Mouse (Mus musculus) lung, embryonic 16.5 days (tissue): ENCODE results near the gene Cd47. TPM values are rescaled to one million over a fixed set of nuclear protein-coding genes. Genes with fewer than 3 reads are reported as not detected.
A peak's percentile ranks its signal among the peaks of the same experiment; 100 is the strongest.

Experiments
- ATAC-seq: fragments of 200-750 bp; cut with Nextera tagmentation; 2 replicates; pipeline ENCODE4 v1.8.0; 2017; ENCODE audit warnings: low read depth, mild to moderate bottlenecking, moderate library complexity
- H3K27ac ChIP-seq: fragments of 300-500 bp; sonication (generic); 2 replicates; pipeline ENCODE4 v1.5.1; 2014; ENCODE audit warnings: mild to moderate bottlenecking, control low read depth, low read length
- H3K27me3 ChIP-seq: fragments of 300-500 bp; sonication (generic); 2 replicates; pipeline ENCODE4 v1.6.1; 2014; ENCODE audit warnings: low read depth, low read length, mixed read lengths; ENCODE audit not compliant: control insufficient read depth, insufficient read depth
- H3K36me3 ChIP-seq: fragments of 300-500 bp; sonication (generic); 2 replicates; pipeline ENCODE4 v1.6.1; 2014; ENCODE audit warnings: low read length; ENCODE audit not compliant: control insufficient read depth, insufficient read depth
- H3K4me1 ChIP-seq: fragments of 300-500 bp; sonication (generic); replicated peaks from 2 replicates; pipeline ENCODE4 v1.6.1; 2014; ENCODE audit warnings: low read length, mixed read lengths; ENCODE audit not compliant: control insufficient read depth, insufficient read depth
- H3K4me2 ChIP-seq: fragments of 300-500 bp; sonication (generic); 2 replicates; pipeline ENCODE4 v1.6.1; 2014; ENCODE audit warnings: low read depth, low read length, control low read depth
- H3K4me3 ChIP-seq: fragments of 300-500 bp; sonication (generic); 2 replicates; pipeline ENCODE4 v1.5.1; 2014; ENCODE audit warnings: mild to moderate bottlenecking, low read length, control low read depth
- H3K9ac ChIP-seq: fragments of 300-500 bp; sonication (generic); 2 replicates; pipeline ENCODE4 v1.6.1; 2014; ENCODE audit warnings: low read length, control low read depth
- H3K9me3 ChIP-seq: fragments of 300-500 bp; sonication (generic); 2 replicates; pipeline ENCODE4 v1.6.1; 2016; ENCODE audit warnings: low read length; ENCODE audit not compliant: control insufficient read depth
- WGBS: fragments of 180-500 bp; shearing (Covaris S2); extraction: QIAGEN DNeasy Blood & Tissue Kit; methylation state at CpG from one replicate; pipeline ENCODE4 v1.1.7; 2014; 5-methylcytosine and 5-hydroxymethylcytosine counted together
- polyA plus RNA-seq: library from polyadenylated mRNA; unstranded; fragments of >200 nt; fragmentation: Nextera tagmentation; extraction: Ambion mirVana; gene quantifications from 2 replicates; pipeline ENCODE4 v1.2.1, GENCODE M21; 2015

Gene Cd47
- polyA plus RNA-seq, 1 experiment from 2014 or later = 136 TPM

DNA sequence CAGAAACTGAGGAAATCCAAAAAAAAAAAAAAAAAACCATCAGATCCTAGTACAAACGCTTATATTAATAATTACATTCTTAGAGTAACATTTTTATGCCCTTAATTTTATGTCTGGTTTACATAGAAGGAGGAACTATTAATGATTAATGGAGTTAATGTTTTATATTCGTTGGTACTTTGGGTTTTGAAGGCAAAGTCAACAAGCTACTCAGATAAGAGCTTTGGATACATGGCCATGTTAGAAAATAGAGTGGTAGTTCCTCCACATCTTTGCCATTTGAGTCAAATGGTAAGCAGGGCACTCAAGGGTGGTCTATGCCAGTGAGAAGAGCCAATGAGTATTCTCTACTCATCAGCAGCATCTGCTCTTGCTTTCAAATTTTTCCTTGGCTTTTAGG, 66.3 kb downstream of the Cd47 start:
- H3K36me3 ChIP-seq = peaks cover 27% of the 10 kb centered on the region
- ATAC-seq = no peak
- no peak overlapping the region for H3K27ac ChIP-seq
- no peak overlapping the region for H3K4me2 ChIP-seq
- 52% methylated on average over 2 of the region's 2 CpGs for WGBS
- no peak overlapping the region for H3K9ac ChIP-seq
- no peaks in the 10 kb centered on the region for H3K27me3 ChIP-seq
- H3K4me1 ChIP-seq = 0 out of 2 replicates have a peak, but pooled peaks cover 2% of the 10 kb centered on the region
- H3K9me3 ChIP-seq = peaks cover 7% of the 10 kb centered on the region; the same call in 1 of the 2 replicates
- H3K4me3 ChIP-seq = no peak overlapping the region

DNA sequence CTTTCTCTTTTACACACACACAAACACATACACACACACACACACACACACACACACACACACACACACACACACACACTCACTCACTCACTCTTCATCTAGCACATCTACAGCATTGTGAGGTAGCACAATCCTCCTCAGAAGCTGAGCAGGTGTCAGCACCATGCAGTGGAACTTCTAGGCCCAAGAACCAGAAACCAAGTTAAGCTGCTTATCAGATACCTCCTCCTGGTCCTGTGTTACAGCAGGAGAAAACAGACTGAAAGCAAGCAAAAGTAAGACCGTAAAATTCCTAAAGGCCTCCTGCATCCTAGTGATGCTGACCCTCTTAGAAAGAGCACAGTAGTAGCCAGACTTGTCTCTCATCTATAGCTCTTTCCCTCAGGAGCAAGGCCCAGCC, 67.9 kb downstream of the Cd47 start:
- Histone ChIP-seq H3K27me3 (no peaks in the 10 kb centered on the region), H3K4me3 (no peak overlapping the region), H3K4me1 (0 out of 2 replicates have a peak, but pooled peaks cover under 1% of the 10 kb centered on the region), H3K4me2 (no peak overlapping the region), H3K27ac (no peak overlapping the region), H3K36me3 (peaks cover 27% of the 10 kb centered on the region), H3K9me3 (peaks cover 7% of the 10 kb centered on the region; the same call in 1 of the 2 replicates), H3K9ac (no peak overlapping the region)
- 95% methylated on average over 1 of the region's 1 CpGs for WGBS
- no peak for ATAC-seq

DNA sequence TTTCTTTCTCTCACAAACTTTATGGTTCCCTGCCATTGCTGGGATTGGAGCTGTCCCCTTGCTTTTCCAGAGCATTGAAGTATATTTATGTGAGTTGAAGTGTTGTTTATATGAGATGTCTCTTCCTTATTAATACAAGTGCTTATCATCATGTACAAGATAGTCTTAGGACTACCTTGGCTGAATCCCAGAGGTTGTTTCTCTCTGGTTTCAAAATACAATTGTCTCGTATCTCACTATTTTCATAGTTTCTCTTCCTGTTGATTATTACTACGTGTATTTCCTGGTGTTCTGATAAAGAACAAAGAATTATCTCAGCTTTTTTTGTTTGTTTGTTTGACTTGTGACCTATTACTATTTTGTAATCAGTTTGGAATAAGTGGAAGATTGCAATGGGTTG, 73.6 kb downstream of the Cd47 start:
- Histone ChIP-seq H3K4me3 (no peak overlapping the region), H3K9ac (no peak overlapping the region), H3K4me1 (peaks cover 5% of the 10 kb centered on the region), H3K9me3 (no peaks in the 10 kb centered on the region), H3K36me3 (peaks cover 8% of the 10 kb centered on the region), H3K27me3 (no peaks in the 10 kb centered on the region), H3K27ac (no peak overlapping the region), H3K4me2 (no peak overlapping the region)
- peak; percentile 41; the same call in 1 of the 2 replicates for ATAC-seq
- 38% methylated on average over 2 of the region's 2 CpGs for WGBS

DNA sequence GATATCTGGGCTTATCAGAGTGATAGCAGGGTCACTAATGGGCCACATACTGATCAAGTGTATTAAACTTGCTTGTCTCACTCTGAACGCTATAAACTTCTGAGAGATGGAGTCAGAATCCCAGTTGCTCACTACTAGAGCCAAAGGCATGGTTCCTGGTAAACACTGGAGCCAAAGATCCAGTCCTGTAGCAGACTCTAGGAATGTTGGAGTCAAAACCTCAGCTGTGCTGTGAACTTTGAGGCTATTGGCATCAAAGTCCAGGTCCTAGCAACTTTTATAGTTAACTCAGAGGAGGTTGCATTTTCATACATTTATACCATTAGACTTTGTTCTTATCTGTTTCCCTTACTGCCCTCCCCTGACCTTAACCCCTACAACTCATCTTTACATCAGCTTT, 74.2 kb downstream of the Cd47 start:
- H3K4me1 ChIP-seq = peaks cover 5% of the 10 kb centered on the region
- peaks cover 3% of the 10 kb centered on the region for H3K36me3 ChIP-seq
- 31% methylated on average over 1 of the region's 1 CpGs for WGBS

DNA sequence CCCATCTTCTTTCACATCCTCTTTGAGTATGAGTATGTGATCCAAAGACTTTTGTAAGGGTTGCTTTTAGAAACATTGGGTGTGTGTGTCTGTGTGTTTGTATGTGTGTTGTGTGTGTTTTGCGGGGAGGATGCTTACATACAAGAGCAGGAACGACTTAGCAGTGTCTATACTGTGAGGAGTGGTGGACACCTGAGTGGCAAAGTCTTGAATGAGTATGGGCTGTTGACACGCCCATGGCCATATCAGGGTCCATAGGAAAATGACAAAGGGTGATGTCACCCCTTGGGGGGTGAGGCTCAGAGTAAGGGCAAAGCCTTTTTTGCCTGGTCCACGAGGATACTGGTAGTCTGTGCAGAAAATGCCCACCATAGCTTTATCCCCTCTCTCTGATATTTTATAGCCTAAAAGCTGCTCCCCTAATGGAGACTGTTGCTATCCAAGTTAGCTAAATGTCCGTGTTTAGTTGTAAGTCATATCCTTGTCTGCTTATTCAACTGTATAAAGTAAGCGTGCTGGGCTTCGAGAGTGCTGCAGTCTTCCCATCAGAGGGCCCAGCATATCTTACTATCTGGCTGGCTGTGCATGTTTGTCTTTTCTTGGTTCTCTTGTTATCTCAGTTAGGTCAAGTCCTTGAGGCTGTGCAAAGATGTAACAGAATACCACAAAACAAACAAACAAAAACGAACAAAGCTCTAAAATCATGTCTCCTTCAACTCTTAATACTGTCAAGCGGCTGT, 76.1 kb downstream of the Cd47 start:
- 67% methylated on average over 9 of the region's 9 CpGs for WGBS
- H3K9me3 ChIP-seq = no peaks in the 10 kb centered on the region
- no peaks in the 10 kb centered on the region for H3K27me3 ChIP-seq
- ATAC-seq = no peak
- no peak overlapping the region for H3K4me3 ChIP-seq
- H3K4me1 ChIP-seq = peaks cover 5% of the 10 kb centered on the region
- H3K27ac ChIP-seq = no peak overlapping the region
- H3K9ac ChIP-seq = no peak overlapping the region
- H3K36me3 ChIP-seq = no peaks in the 10 kb centered on the region
- no peak overlapping the region for H3K4me2 ChIP-seq

More for the DNA sequence above, 74.2 kb downstream of the Cd47 start:
- Histone ChIP-seq H3K9me3 (no peaks in the 10 kb centered on the region), H3K4me3 (no peak overlapping the region), H3K9ac (no peak overlapping the region), H3K4me2 (no peak overlapping the region), H3K27me3 (no peaks in the 10 kb centered on the region), H3K27ac (no peak overlapping the region)
- no peak for ATAC-seq

DNA sequence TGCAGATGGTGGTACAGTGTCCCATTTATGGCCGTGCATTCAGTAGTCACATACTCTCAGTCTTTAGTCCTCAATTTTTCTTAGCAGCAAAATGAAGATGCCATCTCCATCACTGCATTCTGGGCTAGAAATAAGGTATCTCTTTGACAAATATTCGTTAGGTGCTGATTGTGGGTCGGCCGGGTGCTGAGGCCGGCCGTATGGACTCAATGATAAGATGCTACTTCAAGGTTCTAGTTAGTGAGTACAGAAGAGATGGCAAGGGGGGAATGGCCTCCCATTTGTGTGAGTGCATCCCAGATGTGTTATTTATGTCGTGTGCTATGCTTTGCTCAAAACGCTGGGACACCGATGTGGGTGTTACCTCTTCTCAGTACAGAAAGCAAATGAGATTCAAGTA, 76.9 kb downstream of the Cd47 start:
- Histone ChIP-seq H3K9ac (no peak overlapping the region), H3K27me3 (no peaks in the 10 kb centered on the region), H3K27ac (no peak overlapping the region), H3K4me1 (peaks cover 5% of the 10 kb centered on the region), H3K4me3 (no peak overlapping the region), H3K9me3 (no peaks in the 10 kb centered on the region), H3K36me3 (no peaks in the 10 kb centered on the region), H3K4me2 (no peak overlapping the region)
- no peak for ATAC-seq
- 90% methylated on average over 9 of the region's 9 CpGs for WGBS

DNA sequence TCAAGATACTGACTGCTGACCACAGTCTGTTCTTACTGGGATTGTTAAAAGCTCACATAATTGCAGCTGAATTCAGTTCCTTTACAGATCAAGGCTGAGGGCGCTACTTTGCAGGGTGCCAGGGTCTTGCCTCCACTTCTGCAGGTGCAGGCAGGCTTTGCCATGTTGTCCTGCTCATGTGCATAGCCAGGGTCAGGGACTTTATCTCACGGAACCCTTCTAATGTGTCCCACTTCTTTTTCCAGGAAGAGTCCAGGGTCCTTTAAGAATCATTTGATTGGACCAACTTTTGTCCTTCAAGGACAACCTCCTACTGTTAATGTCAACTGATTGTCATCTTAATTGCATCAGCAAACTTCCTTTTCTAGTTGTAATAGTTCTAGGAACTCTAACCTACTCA, 77.7 kb downstream of the Cd47 start:
- Histone ChIP-seq H3K27me3 (no peaks in the 10 kb centered on the region), H3K4me1 (peaks cover 5% of the 10 kb centered on the region), H3K27ac (no peak overlapping the region), H3K9me3 (no peaks in the 10 kb centered on the region), H3K36me3 (no peaks in the 10 kb centered on the region), H3K4me3 (no peak overlapping the region), H3K9ac (no peak overlapping the region), H3K4me2 (no peak overlapping the region)
- no peak for ATAC-seq
- 91% methylated on average over 2 of the region's 2 CpGs for WGBS

DNA sequence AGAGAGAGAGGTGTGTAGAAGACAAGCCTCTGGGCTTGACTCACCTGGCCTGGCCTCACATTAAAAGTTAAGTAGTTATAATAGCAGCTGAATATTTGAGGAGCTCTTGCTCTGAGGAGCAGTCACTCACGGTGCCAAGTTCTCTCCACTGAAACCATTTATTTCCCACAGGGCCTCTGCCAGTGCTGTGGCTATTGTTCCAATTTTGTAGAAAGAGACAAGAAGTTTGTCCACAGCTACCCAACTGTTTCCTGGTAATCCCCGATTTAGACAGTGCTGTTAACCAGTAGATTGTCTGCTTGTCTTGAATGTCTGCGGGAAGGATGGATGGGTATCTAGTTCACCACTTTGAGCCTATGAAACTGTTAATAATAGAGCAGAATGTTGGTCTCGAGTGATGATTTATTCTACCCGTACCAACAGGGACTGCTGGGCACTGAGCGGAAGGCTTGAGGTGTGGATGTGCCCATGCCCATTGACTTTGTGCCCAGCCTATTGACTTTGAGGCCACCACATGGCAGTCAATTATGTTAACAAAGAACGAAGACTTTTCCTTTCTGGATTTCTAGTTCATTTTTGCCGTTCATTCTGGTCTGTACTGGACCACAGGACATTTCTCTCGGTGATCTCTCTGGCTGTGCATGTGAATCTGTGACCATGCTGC, 86.2 kb downstream of the Cd47 start:
- Histone ChIP-seq H3K36me3 (0 out of 2 replicates have a peak, but pooled peaks cover 4% of the 10 kb centered on the region), H3K27me3 (no peaks in the 10 kb centered on the region), H3K4me2 (no peak overlapping the region), H3K4me1 (peaks cover 15% of the 10 kb centered on the region), H3K4me3 (no peak overlapping the region), H3K9ac (no peak overlapping the region), H3K9me3 (no peaks in the 10 kb centered on the region), H3K27ac (no peak overlapping the region)
- ATAC-seq = no peak
- WGBS = 92% methylated on average over 9 of the region's 9 CpGs

DNA sequence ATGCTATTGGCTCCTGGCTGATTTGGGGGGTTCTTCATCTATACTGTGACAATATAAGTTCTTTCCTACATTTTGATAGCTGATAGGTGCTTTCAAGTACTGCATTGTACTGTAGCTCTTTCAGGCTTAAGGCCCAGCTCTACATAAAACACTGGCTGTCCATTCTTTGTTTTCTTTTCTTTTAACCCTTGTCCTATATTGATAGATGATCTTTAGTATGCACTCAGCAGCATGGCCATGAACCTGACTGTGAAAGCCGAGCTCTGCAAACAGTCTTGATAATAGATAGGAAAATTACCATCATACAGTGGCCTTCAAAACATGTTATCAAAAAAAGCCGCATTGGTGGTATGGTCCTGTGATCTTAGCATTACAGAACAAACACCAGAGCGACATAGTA, 87.0 kb downstream of the Cd47 start:
- Histone ChIP-seq H3K36me3 (peaks cover 9% of the 10 kb centered on the region; the same call in 1 of the 2 replicates), H3K9ac (no peak overlapping the region), H3K4me1 (peaks cover 15% of the 10 kb centered on the region), H3K27ac (no peak overlapping the region), H3K4me3 (no peak overlapping the region), H3K4me2 (no peak overlapping the region), H3K27me3 (no peaks in the 10 kb centered on the region), H3K9me3 (peaks cover 5% of the 10 kb centered on the region)
- no peak for ATAC-seq
- WGBS = 78% methylated on average over 3 of the region's 3 CpGs
